Mouse (Mus musculus) heart, postnatal 4 days (tissue): Measurements from ENCODE around the gene P3h2. TPM values are rescaled to one million over a fixed set of nuclear protein-coding genes. Genes with fewer than 3 reads are reported as not detected.

Source experiments
- DNase-seq: peaks from one replicate; pipeline ENCODE4 v3.0.0; 2021
- total RNA-seq, 2 experiments: library from RNA; stranded (reverse); gene quantifications; 2 replicates each; pipeline ENCODE4 v1.2.3; 2021

P3h2 gene
- total RNA-seq, result 1 to 10 TPM; 7.7 to 8.1 TPM

DNA sequence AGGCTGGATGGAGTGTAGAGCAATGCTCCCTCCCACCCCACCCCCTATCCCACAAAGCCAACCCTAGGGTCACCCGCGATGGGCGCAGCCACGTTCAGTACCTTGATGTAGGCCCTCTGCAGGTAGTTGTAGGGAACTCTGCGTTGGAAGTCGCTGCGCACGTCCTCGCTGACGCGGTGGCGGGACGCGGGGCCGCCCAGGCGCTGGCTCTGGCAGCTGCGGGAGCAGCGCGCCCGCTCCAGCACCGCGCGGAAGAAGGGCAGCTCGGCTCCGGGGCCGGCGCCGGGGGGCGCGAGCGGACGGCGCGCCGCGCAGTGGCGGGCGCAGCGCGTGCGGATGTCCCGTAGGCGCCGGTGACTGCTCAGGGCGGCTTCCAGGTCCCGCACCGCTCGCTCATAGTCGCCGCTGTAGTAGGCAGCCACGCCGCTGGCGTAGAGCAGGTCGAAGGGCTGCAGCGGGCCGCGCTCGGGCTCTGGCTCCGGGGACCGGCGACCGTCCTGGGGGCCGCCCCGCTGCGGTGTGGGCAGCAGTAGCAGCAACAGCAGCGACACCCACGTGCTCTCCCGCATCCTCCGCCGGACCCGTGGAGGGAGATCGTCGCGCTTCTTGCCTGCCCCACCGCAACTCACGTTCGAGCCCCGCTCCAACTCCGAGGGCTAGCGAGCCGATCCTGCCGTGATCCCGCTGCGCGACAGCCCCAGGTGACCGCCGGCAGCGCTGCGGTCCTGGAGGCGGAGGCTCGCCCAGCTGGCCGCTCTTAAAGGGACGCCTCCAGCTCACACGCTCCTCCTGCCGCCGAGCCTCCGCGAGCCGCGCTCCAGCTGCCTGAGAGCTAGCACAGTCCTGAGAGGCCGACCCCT lies at the start of gene P3h2:
TSS of gene P3h2 (minus strand) at position 670 of the 860 bp plus-strand sequence.
- DNase-seq, result peak; percentile 74

DNA sequence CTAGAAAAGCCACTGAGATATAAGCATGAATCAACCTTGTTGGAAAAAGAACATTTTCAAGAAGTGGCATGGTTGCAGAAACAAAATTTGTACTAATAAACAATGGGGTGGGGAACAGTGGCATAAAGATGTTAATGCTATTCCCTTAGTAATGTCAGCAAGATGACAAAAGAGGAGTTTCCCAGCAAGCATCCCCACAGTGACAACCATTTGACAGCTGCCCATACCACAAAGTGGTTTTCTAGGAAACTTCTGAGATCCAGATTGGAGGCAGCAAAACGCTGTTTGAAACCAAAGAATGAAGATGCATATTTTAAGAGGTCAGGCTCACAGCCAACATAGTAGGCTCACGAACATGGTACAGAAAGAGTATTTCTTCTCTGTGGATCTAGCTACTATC lies 46.7 kb upstream of the P3h2 start:
- DNase-seq, result no peak

DNA sequence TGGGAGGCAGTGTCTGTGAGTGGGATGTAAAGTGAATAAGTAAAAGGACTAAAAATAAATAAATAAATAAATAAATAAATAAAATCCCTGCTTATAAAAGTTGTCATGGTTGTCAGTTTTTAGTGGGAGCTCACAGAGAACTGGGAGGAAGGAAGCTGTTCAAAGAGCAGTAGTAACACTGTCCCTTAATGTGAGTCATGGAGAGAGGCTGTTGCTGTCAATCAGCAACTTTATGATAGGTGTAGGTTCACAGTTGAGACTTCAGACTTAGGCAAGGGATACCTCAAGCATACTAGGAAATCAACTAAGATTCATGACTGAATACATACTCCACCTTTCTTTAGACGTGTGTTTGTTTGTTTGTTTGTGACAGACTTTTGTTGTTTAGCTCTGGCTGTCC lies 45.4 kb upstream of the P3h2 start:
- DNase-seq, result no peak

DNA sequence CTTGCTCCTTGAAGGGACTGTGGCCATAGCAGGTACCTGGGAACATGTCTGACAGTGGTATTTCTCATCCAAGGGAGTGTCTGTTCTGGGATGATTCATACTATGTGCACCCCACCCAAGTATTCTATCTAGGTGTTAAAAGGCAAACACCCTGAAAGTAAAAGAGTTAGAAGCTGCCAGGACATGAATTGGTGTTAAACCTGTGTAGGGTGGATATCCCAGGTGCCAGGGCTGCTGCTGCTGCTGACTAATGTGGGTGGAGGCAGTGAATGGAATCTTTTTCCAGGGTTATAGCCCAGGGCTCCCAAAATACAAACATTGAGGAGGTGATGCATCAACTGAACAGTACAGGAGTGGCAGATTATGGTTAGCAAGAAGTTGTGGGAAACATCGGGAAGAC lies 41.3 kb upstream of the P3h2 start:
- no peak for DNase-seq

DNA sequence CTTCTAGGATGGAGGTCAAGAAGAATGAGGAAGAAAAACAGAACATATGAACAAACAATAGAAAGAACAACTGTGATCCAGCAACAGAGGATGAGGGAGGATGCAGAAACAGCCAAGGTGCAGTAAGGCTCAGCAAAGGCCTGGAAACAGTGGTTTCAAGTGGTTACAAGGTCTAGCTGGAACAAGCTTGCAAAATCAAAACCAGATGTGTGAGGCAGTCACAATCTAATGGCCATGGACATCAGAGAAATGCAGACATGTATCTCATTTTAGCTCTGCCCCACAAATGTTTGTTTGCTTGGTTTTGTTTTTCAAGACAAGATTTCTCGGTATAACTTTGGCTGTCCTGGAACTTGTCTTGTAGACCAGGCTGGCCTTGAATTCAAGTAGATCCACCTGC lies 25.5 kb upstream of the P3h2 start:
- DNase-seq, result no peak

DNA sequence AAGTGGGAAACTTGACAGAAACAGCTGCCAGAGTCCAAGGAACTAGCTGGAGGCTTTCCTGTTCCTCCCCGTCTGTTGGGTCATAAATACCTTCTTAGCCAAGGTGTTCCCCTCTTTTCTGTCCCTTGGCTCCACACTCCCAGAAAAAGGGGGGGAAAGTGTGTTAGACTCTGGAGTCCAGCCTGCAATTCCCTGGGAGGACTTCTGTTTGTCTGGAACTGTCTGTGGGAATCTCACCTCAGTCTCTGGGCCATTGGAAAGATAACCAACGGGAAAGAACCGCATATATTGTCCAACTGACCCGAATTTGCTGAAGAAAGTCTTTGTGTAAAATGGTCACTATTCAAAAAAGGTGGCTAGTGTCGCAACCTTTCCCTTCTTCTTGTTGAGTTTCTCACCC lies 1.0 kb upstream of the P3h2 start:
- no peak for DNase-seq

DNA sequence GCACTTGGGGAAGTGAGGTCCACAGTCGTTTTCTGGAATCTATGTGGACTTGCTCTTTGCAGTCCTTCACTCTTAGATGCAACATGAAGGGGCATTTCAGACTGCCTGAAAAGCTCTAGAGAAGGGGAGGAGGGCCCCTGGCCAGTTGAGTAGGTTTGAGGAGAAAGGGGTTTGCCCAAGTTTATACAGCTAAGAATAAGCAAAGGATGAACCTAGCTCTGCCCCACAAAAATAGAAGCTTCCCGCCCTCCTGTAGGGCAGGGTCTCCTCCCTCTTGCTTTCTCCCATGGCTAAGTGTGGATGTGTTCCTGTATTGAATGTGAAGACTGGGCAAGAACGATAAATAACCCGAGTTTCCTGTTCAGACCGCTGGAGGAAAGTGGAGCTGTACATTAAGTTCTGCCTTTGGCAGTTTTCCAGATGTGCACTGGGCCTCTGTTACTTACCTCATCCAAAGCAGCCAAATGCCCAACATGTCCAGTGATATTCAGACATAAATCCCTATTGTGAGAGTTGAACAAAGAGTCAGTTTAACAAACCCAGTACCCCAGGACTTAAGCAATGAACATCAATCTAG lies 545 bp upstream of the P3h2 start:
- peak; percentile 15 for DNase-seq

DNA sequence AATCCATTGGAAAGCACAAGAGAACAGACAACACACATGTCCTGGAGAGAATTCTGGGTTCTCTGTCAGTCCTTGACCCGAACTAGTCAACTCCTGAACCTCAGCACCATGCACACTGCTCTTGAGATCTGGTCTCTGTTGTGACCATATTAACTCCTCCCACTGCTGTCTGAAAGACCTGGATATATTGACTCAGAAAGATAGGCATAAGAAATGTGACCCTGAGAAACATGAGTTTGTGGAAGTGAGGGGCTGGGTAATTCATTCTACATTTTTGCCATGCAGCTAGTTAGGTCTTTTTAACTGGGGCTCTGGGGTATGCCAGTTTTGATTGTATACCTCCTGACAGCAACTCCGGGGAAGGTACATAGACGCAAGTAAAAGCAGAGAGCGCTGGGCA lies 1.3 kb downstream of the P3h2 start:
- DNase-seq, result no peak

DNA sequence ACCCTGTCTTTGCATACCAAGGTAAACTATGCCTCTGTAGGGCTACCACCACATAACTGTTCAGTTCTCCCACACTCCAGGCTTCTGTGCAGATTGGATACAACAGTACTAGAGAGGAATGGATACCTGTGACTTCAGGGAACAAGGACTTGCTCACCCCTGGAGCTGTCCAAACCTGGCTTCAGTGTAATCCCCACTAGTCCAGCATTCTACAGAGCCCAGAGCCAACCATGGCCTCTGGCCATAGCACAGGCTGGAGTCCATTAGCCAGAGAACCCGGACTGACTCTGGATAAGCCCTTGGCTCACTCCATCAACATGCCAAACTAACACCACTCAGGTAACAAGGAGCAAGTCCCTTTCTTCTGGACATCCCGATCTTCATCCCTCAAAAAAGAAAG lies 2.7 kb downstream of the P3h2 start:
- DNase-seq, result no peak

DNA sequence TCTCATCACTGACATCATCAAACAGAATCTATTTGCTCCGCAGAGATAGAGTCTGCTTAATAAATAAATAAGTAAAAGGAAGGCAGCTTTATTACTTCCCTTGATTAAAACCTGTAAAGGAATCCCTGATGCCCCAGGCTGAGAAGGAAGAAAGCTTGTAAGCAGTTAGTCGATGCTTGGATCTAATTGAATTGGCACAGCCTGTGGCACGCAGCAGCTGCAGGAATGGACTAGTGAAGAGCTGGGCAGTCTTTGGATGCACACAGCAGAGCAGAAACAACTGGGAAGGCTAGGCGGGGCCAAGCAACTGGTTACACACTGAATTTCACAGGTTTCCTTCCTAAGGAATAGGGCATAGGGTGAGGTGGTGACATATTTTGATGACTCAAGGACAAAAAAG lies 5.4 kb downstream of the P3h2 start:
- DNase-seq, result no peak

DNA sequence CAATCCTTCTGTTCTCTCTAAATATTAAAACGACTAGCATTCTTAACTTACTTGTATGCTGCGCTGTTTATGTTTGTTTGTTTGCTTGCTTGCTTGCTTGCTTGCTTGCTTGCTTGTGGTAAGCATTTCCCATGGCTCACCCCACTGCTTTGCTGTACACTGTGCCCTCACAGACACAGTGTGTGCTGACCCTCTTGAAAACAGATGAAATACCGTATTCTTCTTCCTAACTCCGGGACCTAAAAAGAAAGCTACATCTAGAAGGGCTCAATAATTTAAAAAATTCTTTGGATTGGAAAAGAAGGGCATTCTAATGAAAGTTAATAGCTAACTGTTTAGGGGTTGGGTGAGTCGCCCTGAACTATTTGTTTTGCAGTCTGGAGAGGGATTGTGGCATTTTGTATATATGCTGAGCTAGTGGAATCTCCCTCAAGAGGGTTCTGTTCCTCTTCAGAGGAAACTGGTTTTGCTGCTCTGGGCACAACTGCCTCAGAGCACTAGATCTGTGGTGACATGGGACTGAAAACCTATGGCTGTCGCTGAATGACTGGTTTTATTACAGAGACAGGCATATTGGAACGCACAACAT lies 9.8 kb downstream of the P3h2 start:
- no peak for DNase-seq

DNA sequence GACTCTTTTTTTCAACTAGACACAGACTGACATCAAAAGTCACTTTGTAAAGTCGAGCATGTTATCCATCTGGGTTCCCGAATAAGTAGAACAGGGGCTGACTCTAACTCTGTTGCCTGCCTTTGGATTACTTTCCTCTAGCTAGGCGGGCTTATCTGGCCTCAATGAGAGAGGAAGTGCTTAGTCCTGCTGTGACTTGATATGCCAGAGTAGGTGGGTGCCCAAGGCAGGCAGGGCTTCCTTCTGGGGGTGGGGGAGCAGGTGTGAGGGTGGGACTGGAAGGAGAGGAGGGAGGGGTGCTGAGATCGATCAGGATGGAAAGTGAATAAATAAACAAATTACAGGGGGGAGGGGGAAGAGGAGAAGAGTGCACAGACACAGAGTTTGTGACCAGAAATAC lies 11.7 kb downstream of the P3h2 start:
- no peak for DNase-seq

DNA sequence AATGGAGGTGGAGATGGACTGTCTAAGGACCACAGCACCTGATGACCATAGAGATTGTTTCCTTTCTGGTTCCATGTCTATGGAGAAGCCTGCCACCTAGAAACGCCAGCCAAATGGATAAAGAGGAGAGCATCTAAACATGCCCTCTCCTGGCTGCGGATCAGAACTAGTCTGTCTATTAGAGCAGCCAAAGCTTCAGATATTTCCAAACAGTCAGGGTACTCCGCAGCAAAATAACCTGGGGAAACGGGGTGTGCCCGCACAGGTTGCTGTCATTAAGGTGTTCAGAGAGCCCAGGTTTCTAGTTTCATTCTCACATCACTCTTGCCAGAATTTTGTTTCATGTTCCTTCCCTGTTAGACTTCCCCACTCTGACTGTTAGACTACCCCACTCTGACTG lies 16.6 kb downstream of the P3h2 start:
- DNase-seq, result no peak

DNA sequence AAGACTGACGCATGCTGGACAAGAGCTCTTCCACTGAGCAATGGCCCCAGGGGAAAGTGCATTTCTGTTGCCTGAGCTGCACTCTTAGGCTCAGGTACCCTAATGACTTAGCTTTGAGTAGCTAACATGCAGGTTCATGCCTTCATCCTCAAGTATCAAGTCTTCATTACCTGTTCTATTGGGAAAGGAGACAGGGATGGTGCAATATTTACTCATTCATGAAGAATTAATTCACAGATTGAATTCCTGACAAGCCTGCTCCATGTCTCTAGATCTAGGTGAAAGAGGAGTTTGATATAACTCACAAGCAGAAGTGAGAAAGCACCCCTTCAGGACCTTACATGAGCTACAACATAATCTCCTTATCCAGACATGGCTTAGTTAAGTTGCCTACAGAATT lies 17.3 kb downstream of the P3h2 start:
- DNase-seq, result no peak

DNA sequence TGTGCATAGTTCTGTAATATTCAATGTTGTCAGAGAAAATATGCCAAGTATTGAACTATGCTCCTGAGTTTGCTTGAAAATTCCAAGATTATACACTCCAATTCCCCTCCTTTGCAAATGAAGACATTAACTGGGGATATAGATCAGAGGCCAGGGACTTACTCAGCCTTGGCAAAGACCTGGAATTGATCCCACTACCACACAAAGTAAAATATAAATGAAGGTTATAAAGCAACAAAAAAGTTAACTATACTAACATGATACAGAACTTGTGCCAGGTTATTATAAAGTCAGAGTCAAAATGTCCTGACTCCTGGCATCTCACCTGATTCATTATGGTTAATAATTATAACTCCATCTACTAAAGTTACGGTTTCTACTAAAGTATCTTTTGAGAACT lies 18.6 kb downstream of the P3h2 start:
- no peak for DNase-seq

DNA sequence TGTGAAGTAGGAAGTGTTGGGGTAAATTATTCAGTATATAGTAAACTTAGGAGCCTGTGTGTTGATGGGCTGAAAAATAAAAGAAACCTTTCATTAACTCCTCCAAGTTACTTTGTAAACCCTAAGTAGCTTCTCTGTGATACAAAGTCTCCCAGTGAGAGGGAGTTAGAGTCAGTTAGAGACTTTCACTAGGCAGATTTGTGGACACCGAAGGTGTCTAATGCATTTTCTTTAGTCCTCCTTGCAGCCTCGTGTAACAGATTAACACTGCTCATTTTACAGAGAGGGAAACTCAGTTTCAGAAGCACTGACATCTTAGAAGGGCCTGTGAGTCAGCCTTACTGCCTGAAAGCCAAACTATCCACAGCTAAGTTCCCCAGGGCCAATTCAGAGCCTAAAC lies 20.4 kb downstream of the P3h2 start:
- no peak for DNase-seq

DNA sequence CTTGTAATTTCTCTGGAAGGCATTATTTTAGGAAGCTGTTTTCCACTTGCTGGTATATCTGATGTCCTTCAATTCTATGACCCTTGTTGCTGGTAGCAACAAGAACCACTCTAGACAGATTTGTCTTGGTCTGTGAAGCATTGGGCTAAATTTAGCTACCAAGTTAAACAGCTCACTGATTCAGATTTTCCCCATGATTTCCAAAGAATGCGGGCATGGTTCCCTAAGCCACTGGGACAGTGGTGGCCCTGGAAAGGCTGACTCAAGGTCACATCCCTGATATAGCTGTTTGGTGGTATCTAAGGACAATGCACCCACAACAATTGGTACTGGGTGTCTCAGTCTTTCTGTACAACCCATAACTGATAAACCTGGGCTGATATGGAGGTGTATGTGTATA lies 22.8 kb downstream of the P3h2 start:
- peak; percentile 29 for DNase-seq

DNA sequence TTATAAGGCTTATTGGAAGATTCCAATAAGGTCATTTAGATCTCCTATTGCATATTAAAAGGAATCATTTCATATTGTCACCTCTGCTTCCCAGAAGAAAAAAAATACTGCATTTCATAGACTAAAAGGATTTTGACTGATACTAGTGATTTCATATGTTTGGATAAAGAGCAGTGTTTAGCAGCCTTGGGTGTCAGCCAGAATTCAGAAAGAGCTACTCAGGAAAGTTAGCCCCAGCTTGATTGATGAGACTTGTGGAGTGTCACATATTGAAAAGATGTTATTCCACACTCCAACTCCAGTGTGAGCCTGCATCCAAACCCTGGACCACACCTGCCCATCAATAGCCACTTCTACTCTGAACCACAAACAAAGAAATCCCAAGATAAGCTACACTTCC lies 23.2 kb downstream of the P3h2 start:
- no peak for DNase-seq

DNA sequence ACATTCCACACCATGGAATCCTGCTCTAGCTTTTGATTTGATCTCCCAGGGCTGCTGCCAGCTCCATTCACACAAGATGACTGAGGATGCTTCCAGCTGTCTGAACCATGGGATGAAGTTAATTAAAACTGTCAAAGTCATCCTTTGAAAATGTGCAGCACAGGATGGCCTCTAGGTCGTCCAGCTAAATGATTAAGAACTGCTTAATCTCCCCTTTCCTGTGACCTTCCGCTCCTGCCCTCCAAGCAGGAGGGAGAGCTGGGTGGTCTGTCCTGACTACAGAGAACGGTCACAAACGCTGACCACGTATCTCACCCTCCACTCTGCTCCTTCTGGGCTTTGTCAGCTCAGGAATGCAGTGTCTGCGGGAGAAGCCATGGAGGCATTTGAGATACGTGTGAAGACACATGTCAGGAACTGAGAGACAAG lies 26.6 kb downstream of the P3h2 start:
- no peak for DNase-seq

DNA sequence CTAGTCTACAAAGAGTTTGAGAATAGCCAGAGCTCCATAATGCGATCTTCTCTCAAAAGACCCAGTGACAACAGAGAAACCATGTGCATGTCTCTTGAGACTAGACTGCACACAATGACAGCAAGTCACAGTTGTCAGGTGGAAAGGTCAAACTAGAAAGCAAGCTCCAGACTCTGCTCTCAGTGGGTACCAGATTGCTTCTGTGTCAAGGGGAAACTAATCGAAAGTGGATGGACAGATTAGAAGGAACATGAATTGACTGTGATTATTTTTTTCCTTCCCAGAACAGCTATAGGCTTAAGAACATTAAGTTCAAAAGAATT lies 27.5 kb downstream of the P3h2 start:
- no peak for DNase-seq

DNA sequence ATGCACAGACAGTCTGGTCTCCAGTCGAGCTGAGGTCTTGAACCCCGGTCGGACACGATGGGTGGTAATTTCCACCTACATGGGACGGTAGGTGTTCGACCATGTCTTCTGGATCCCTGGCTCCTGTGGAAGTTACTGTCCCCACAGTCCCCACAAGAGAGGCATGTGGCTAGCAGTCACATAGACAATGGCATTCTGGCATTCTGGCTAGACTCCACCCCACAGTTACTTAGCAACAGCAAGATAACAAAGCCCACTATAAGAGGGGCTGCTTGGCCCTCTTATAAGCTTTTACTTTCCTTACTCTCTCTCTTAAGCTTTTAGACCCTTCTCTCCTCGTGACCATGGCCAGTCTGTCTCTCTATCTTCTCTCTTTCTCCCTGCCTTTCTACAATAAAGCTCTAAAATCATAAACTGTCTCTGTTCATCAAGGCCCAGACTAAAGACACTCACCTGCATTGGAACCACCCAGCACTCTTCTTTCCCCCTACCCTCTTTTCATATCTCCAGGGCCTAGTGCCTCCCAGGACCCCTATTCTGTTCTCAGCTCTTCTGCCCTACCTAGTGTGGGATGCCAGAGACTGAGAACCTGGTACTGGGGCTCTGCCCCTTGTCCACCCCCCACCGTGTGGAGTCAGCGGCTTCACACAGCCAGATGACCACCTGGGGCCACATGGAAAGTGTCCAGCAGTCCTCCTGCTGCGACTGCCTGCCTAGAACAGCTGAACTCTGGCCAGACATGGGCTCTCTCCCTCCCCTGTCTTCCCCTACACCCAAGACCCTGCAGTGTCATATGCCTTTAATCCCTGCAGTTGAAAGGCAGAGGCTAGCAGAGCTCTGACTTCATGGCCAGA lies 28.1 kb downstream of the P3h2 start:
- no peak for DNase-seq

DNA sequence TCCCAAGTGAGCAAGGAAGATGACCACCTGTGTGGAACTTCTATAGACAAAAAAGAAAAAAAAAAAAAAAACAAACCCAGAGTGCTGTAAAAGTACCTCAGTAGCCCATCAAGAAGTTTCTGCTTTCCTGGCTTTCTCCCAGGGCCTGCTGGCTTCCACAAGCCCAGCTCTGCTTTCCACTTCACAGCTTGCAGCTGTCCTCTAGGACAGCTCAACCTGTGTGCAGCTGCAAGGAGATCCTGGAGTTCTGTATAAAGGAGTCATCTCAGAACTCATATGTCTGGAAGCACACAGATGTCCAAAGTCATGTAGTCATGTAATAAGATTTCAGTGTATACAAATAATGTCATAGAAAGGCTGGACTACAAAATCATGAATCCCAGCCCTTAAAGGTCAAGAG lies 30.5 kb downstream of the P3h2 start:
- peak; percentile 28 for DNase-seq

DNA sequence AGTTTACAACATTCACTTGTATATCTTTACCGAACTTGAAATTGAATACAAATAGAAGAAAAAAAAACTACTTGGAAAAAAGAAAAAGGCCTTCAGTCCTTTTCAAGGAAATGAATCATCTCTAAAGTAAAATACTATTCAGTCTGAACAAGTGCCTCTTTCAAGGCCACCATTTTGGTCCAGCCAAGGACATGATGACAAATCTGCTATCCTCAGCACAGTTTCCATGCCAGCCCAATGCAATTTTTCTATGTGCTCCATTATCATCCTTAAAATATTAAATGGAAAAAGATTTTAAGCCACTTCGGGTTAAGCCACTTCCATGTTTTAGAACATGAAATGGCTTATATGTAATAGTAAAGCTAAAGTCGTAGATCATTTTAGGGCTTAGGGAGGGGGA lies 35.2 kb downstream of the P3h2 start:
- DNase-seq, result no peak
